Mouse (Mus musculus): ENCODE measurements around the gene Asb14. TPM values are rescaled to one million over a fixed set of nuclear protein-coding genes. Genes with fewer than 3 reads are reported as not detected.
"Not testable (repeated sequence)": the region's sequence is repeated elsewhere in the genome, so short reads cannot be mapped to it uniquely, and the experiment has no call there.

Asb14 gene
- polyA plus RNA-seq, 1 experiment from 2014 or later = 0.20 TPM

DNA sequence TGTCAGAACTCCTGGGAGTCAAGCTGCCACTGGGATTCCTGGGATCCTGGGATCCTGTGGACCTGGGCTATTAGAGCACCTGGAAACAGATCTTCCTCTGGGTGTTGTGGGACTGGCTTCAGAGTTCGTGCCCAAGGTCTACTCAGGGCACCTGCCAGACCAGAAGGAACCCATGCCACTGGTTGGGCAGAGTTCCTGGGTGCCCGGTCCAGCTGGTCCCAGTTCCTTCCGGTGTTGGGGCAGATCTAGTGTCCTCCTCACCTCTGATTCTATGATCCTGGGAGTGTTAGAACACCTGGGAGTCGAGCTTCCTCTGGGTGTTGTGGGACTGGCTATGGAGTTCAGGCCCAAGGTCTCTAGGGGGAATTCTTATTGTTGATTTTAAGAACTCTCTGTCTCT is 13.0 kb downstream of the Asb14 start:
- Histone ChIP-seq H3K9ac (no peak overlapping the region), H3K36me3 (no peaks in the 10 kb centered on the region), H3K27ac (no peak overlapping the region), H3K27me3 (replicated peaks) (no peaks in the 10 kb centered on the region), H3K4me3 (replicated peaks) (no peak overlapping the region), H3K4me2 (replicated peaks) (no peak overlapping the region), H3K9me3 (no peaks in the 10 kb centered on the region), H3K4me1 (replicated peaks) (no peaks in the 10 kb centered on the region)
- ATAC-seq = no peak
- WGBS = 80% methylated on average over 4 of the region's 4 CpGs

DNA sequence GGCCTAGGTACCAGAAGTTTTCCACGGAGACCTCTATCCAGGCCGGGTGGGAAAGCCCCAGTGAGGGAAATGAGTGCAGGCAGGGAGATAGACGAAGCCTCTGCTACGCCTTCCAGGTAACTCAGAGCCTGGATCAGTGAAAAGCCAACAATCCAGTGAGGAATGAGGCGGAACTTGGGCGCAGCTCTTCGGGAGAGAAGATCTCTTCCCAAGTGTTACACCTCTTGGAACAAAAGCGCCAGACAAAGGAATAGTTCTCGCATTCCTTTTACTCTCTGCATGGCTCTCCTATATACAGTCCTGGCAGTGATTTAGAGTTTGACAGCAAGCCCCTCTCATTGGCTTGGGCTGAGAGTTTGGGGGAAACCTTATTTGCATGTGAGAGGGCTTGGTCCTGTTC is 16.1 kb downstream of the Asb14 start:
- ATAC-seq; H3K9me3 ChIP-seq; H3K4me2 ChIP-seq (replicated peaks); H3K4me3 ChIP-seq (replicated peaks); H3K27ac ChIP-seq; H3K27me3 ChIP-seq (replicated peaks); H3K9ac ChIP-seq; H3K36me3 ChIP-seq; H3K4me1 ChIP-seq (replicated peaks): not testable (repeated sequence)
- 54% methylated on average over 9 of the region's 9 CpGs for WGBS

DNA sequence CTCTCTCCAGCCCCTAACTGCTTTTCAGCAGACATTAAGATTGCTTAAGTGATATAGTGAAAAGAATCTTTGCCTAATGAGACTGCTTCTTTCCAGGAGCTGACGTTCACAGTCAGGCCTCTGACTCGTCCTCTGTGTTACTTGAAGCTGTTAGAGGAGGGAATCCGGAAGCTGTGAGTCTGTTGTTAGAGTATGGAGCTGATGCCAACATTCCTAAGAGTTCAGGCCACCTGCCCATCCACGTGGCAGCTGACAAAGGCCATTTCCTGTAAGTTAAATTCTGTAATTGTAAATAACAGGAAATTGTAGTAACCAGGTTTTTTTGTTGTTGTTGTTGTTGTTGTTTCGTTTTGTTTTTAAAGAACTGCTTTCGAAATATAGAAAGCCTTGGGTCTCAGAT is 16.8 kb downstream of the Asb14 start:
- H3K36me3 ChIP-seq = no peaks in the 10 kb centered on the region
- 68% methylated on average over 6 of the region's 6 CpGs for WGBS
- ATAC-seq = no peak
- no peak overlapping the region for H3K4me2 ChIP-seq (replicated peaks)
- no peaks in the 10 kb centered on the region for H3K9me3 ChIP-seq
- H3K27ac ChIP-seq = no peak overlapping the region
- no peak overlapping the region for H3K4me3 ChIP-seq (replicated peaks)
- H3K4me1 ChIP-seq (replicated peaks) = no peaks in the 10 kb centered on the region
- no peak overlapping the region for H3K9ac ChIP-seq
- no peaks in the 10 kb centered on the region for H3K27me3 ChIP-seq (replicated peaks)

DNA sequence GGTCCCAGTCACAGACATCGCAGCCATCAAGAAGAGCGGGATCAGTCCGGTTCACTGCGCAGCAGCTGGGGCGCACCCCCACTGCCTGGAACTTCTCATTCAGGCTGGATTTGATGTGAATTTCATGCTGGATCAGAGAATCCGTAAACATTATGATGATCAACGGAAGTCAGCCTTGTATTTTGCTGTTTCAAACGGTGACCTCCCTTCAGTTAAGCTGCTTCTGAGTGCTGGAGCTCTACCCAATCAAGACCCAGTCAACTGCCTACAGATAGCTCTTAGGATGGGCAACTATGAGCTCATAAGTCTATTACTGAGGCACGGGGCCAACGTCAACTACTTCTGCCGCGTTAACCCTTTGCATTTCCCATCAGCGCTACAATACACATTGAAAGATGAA is 17.5 kb downstream of the Asb14 start:
- ATAC-seq = no peak
- no peaks in the 10 kb centered on the region for H3K4me1 ChIP-seq (replicated peaks)
- no peak overlapping the region for H3K4me2 ChIP-seq (replicated peaks)
- no peak overlapping the region for H3K4me3 ChIP-seq (replicated peaks)
- no peaks in the 10 kb centered on the region for H3K27me3 ChIP-seq (replicated peaks)
- 89% methylated on average over 13 of the region's 13 CpGs for WGBS
- no peaks in the 10 kb centered on the region for H3K9me3 ChIP-seq
- H3K36me3 ChIP-seq = no peaks in the 10 kb centered on the region
- H3K27ac ChIP-seq = no peak overlapping the region
- H3K9ac ChIP-seq = no peak overlapping the region

DNA sequence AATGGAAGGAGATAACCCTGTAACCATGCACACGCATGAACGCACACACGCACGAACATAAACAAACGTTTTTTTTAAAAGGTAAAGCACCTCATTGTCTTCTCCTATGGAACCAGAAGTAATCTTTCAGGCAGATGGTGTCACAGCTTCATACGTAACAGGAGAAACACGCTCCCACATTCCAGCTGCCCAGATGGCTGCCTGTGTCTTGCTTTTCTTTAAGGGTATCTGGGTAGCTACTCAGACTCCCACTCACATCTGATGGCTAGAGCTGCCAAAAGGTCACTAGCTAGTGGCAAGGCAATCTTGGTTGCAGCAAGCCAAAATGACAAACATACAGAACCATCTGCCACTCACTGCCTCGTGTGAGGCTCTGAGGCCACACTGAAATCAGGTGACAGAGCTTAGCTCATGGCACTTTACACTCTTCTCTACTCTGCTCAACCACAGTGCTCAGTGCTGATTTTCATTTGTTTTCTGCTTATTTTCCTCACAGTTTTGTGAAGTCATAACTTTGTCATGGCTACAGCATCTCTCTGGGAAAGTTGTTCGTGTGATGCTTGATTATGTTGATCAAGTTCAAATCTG is 19.4 kb downstream of the Asb14 start:
- no peaks in the 10 kb centered on the region for H3K27me3 ChIP-seq (replicated peaks)
- peaks cover 3% of the 10 kb centered on the region; the same call in 1 of the 2 replicates for H3K36me3 ChIP-seq
- no peaks in the 10 kb centered on the region for H3K4me1 ChIP-seq (replicated peaks)
- H3K4me3 ChIP-seq (replicated peaks) = no peak overlapping the region
- WGBS = 81% methylated on average over 9 of the region's 9 CpGs
- ATAC-seq = no peak
- H3K27ac ChIP-seq = no peak overlapping the region
- H3K9ac ChIP-seq = no peak overlapping the region
- H3K4me2 ChIP-seq (replicated peaks) = no peak overlapping the region
- no peaks in the 10 kb centered on the region for H3K9me3 ChIP-seq

DNA sequence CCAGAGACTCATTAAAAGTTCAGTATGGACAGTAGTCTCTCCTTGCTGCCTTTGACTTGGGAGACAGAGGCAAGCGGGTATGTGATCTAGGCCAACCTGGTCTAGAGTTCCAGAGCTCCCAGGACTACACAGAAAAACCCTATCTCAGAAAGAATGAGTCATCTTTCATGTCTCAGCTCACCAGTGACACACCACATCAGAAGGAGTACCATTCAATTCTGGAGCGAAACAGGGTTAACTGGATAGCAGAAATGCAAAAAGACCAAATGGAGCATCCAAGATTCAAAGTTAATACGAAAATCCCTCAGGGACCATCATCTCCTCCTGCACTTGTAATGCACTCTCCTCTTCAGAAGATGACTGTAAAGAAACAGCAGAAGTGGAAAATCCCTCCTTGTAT is 25.0 kb downstream of the Asb14 start:
- no peak overlapping the region for H3K27ac ChIP-seq
- no peak for ATAC-seq
- no peaks in the 10 kb centered on the region for H3K9me3 ChIP-seq
- no peak overlapping the region for H3K4me2 ChIP-seq (replicated peaks)
- no peaks in the 10 kb centered on the region for H3K4me1 ChIP-seq (replicated peaks)
- 94% methylated on average over 3 of the region's 3 CpGs for WGBS
- no peak overlapping the region for H3K4me3 ChIP-seq (replicated peaks)
- H3K27me3 ChIP-seq (replicated peaks) = no peaks in the 10 kb centered on the region
- peaks cover 3% of the 10 kb centered on the region; the same call in 1 of the 2 replicates for H3K36me3 ChIP-seq
- H3K9ac ChIP-seq = no peak overlapping the region

DNA sequence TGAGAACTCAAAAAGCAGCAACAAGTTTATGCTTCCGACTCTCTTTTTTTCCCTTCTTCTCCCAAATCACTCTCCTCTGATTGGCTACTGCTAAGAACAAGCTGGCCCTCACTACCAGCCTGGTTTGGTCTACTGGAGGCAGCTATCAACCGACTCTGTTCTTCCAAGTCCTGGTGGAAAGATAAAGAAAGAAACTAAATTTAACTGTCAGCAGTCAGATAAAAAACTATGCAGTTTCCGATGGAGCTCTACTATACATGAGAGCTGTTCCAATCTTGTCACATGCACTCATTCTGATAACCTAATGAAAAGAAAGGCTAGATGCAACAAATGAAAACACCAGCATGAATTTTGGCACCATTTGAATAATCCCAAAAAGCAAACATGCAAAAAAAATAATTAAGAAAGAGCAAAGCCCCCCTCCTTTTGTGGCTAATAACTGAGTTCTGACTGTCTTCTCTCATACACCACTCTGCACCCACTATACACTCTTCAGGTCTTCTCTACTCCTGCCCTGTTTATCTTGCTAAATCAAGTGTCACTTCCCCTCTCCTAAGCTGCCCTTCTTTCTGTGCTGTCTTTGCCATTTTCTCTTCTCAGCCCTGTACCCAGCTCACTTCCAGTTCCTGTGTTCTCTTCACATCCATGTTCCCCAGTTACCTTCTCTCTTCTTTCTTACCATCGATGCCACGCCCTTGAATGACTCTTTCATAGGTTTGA is 29.5 kb downstream of the Asb14 start:
- Histone ChIP-seq H3K27ac (no peak overlapping the region), H3K9ac (no peak overlapping the region), H3K36me3 (peaks cover 5% of the 10 kb centered on the region; the same call in 1 of the 2 replicates), H3K27me3 (replicated peaks) (no peaks in the 10 kb centered on the region), H3K4me3 (replicated peaks) (no peak overlapping the region), H3K4me2 (replicated peaks) (no peak overlapping the region), H3K4me1 (replicated peaks) (no peaks in the 10 kb centered on the region), H3K9me3 (no peaks in the 10 kb centered on the region)
- no peak for ATAC-seq
- WGBS = 89% methylated on average over 5 of the region's 5 CpGs

DNA sequence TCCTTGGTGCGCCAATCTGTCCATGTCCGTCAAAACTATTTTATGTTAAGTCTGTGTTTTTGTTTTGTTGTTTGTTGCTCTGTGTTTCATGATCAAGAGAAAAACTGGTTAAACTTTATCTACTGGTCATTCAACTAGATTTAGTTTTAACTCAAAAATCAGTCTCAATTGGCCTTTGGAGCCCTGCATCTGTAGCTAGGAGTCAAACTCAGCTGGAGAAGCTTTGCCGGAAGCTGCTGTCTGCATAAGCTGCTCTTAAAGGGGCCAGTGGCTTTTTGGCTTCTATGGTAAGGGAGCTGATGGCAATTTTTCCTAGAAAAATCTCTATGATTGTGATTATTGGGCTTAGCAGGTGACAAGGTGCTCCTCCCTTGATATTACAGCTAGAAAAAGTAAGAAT is 40.5 kb downstream of the Asb14 start:
- Histone ChIP-seq H3K4me2 (replicated peaks) (no peak overlapping the region), H3K4me1 (replicated peaks) (no peaks in the 10 kb centered on the region), H3K4me3 (replicated peaks) (no peak overlapping the region), H3K9ac (no peak overlapping the region), H3K27ac (no peak overlapping the region), H3K36me3 (peaks cover 3% of the 10 kb centered on the region; the same call in 1 of the 2 replicates), H3K9me3 (no peaks in the 10 kb centered on the region), H3K27me3 (replicated peaks) (no peaks in the 10 kb centered on the region)
- no peak for ATAC-seq
- 95% methylated on average over 3 of the region's 3 CpGs for WGBS

DNA sequence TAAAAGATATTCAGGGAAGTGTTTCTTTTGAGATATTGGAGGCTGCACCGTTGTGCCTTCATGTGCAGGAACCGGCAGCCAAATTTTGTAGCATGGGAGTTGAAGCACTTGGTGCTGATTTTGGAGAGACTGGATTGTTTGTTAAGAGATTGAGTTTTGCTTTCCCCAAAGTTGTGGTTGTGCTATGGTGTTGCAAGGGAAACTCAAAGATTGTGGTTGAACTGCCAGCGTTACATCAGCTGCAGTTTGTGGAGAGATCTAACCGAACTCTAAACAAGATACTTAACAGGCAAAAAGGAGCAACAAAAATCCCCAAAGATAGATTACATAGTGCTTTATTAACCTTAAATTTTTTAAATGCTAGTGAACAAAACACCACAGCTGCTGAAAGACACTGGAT is 41.2 kb downstream of the Asb14 start:
- H3K4me2 ChIP-seq (replicated peaks) = no peak overlapping the region
- H3K9ac ChIP-seq = no peak overlapping the region
- H3K36me3 ChIP-seq = peaks cover 3% of the 10 kb centered on the region; the same call in 1 of the 2 replicates
- H3K27ac ChIP-seq = no peak overlapping the region
- no peak for ATAC-seq
- WGBS = 87% methylated on average over 4 of the region's 4 CpGs
- H3K4me3 ChIP-seq (replicated peaks) = no peak overlapping the region
- H3K4me1 ChIP-seq (replicated peaks) = no peaks in the 10 kb centered on the region
- no peaks in the 10 kb centered on the region for H3K9me3 ChIP-seq
- H3K27me3 ChIP-seq (replicated peaks) = no peaks in the 10 kb centered on the region

DNA sequence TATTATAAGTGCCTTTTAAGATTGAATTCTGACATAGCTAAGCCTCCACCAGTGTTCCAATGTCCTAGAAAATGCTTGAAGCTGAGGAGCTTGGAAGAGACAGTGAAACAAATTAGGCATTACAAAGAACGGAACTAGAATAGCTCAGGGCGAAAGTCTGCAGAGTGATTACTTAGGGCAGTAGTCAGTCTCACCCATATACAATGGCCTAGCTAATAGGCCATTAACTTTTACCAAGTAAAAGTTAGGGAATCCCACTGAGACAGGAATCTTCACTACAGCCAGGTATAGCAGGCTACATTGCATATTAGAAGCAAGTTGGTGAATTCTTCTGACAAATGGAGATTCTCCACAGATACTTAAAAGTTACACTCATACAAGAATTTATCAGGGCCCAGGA is 61.8 kb downstream of the Asb14 start:
- H3K9me3 ChIP-seq; H3K9ac ChIP-seq; H3K4me3 ChIP-seq (replicated peaks); H3K36me3 ChIP-seq; H3K27ac ChIP-seq; H3K4me1 ChIP-seq (replicated peaks); ATAC-seq; H3K4me2 ChIP-seq (replicated peaks); H3K27me3 ChIP-seq (replicated peaks): not testable (repeated sequence)
- 86% methylated on average over 2 of the region's 2 CpGs for WGBS

DNA sequence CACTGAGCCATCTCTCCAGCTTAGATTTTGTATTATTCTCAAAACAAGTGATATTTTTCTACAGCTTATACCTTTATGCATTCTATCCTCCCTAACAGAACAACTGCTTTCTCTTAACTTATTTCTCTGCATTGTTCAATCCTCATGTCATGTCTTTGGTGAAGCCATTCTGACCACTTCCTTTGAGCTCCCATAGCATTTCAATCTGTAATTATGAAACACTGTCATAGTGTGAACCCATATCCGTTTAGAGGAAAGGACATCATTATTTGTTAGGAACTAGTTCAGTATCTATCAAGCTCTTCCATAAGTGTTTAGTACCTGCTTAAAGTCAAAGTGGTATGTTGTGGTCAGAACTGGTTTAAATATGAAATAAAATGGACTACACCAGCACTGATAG is 66.2 kb downstream of the Asb14 start:
- 85% methylated on average over 1 of the region's 1 CpGs for WGBS
- Histone ChIP-seq H3K27me3 (replicated peaks) (no peaks in the 10 kb centered on the region), H3K4me3 (replicated peaks) (no peak overlapping the region), H3K9ac (no peak overlapping the region), H3K36me3 (no peaks in the 10 kb centered on the region), H3K4me1 (replicated peaks) (no peaks in the 10 kb centered on the region), H3K9me3 (no peaks in the 10 kb centered on the region), H3K4me2 (replicated peaks) (no peak overlapping the region), H3K27ac (no peak overlapping the region)
- ATAC-seq = no peak

Measured in intestine, embryonic 15.5 days (tissue).